Mouse (Mus musculus): ENCODE measurements around the gene Cabp4. TPM values are rescaled to one million over a fixed set of nuclear protein-coding genes. Genes with fewer than 3 reads are reported as not detected.
"Not testable (repeated sequence)": the region's sequence is repeated elsewhere in the genome, so short reads cannot be mapped to it uniquely, and the experiment has no call there.

Cabp4 gene
- polyA plus RNA-seq, 1 experiment from 2014 or later = 0.06 TPM

GRCm38 (mm10) chr19:4126759-4127495 is 16.9 kb downstream of the Cabp4 start:
- H3K4me2 ChIP-seq = peak overlapping the region; percentile 76
- H3K9me3 ChIP-seq (replicated peaks) = no peaks in the 10 kb centered on the region
- peak overlapping the region; percentile 89 for H3K9ac ChIP-seq
- ATAC-seq = no peak
- H3K4me1 ChIP-seq = peaks cover 83% of the 10 kb centered on the region
- H3K27me3 ChIP-seq (replicated peaks) = no peaks in the 10 kb centered on the region
- peak overlapping the region; percentile 82 for H3K4me3 ChIP-seq
- H3K27ac ChIP-seq = peak overlapping the region; percentile 88
- H3K36me3 ChIP-seq = peaks cover 39% of the 10 kb centered on the region
- WGBS (ENCODE audit: insufficient replicate concordance) = 64% methylated on average over 7 of the region's 7 CpGs

DNA sequence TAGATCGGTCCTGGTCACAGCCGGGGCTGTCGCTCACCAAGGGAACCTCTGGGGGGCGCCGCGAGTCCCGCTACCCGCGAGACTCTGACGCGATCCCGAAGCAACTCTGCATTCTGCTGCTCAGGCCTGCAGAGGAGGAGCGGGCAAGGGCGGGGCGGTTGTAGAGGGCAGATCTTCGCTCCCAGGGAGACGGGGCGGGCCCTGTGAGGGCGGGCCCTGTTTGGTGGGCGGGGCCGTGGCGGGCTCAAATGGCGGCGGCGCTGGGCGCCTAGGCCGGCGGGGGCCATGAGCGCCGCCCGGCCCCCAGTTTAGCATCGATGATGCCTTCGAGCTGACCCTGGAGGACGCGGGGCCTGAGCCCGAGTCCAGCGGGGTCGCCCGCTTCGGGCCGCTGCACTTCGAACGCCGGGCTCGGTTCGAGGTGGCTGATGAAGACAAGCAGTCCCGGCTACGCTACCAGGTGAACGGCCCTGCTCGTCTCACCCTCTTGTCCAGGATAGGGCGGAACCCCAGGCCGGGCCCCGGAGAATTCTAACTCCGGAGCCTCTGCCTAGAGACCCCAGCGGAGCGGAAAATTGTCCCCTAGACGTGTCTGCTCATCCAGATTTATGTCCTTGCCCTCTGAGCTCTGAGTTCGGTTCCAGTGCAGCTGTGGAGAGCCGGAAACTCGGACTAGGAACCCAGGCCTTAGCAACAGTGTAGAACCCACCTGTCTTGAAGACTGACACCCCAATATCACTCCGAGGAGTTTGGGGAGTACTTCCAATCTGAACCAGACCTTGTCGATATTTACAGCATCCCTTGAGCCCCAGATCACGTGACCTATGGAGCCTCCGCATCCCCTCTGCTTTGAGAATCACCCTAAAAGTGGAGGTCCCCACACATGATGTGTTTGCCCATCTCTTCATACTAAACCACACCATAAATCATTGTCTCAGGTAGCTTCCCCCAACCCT is 17.8 kb downstream of the Cabp4 start, which contains the start of gene Aip:
Gene Aip (minus strand): TSS at position 118 of the 956 bp plus-strand sequence.
- peak; percentile 92 for ATAC-seq
- Histone ChIP-seq H3K9ac (peak within 1 kb of the TSS; percentile 89), H3K4me1 (peaks cover 80% of the 10 kb centered on the region), H3K4me3 (peak within 1 kb of the TSS; percentile 82), H3K9me3 (replicated peaks) (no peaks in the 10 kb centered on the region), H3K27ac (peak within 1 kb of the TSS; percentile 88), H3K36me3 (peaks cover 30% of the 10 kb centered on the region), H3K4me2 (peak within 1 kb of the TSS; percentile 76), H3K27me3 (replicated peaks) (no peaks in the 10 kb centered on the region)
- 2% methylated on average over 64 of the region's 64 CpGs for WGBS (ENCODE audit: insufficient replicate concordance)

GRCm38 (mm10) chr19:4125268-4125667 is 18.6 kb downstream of the Cabp4 start:
- peak overlapping the region; percentile 76 for H3K4me2 ChIP-seq
- peaks cover 27% of the 10 kb centered on the region for H3K36me3 ChIP-seq
- H3K4me1 ChIP-seq = peaks cover 80% of the 10 kb centered on the region
- H3K27me3 ChIP-seq (replicated peaks); H3K9me3 ChIP-seq (replicated peaks): not testable (repeated sequence)
- 37% methylated on average over 3 of the region's 4 CpGs for WGBS (ENCODE audit: insufficient replicate concordance)
- H3K27ac ChIP-seq = peak overlapping the region; percentile 85
- peak; percentile 11; the same call in 1 of the 2 replicates for ATAC-seq
- peak overlapping the region; percentile 82 for H3K4me3 ChIP-seq
- H3K9ac ChIP-seq = peak overlapping the region; percentile 89

- no peaks in the 10 kb centered on the region for H3K9me3 ChIP-seq (replicated peaks)
- H3K36me3 ChIP-seq = peaks cover 20% of the 10 kb centered on the region
- ATAC-seq = no peak
- H3K27ac ChIP-seq = peak overlapping the region; percentile 85
- no peaks in the 10 kb centered on the region for H3K27me3 ChIP-seq (replicated peaks)
- H3K9ac ChIP-seq = peak overlapping the region; percentile 25
- H3K4me3 ChIP-seq = no peak overlapping the region
- WGBS (ENCODE audit: insufficient replicate concordance) = 79% methylated on average over 4 of the region's 4 CpGs
- peaks cover 80% of the 10 kb centered on the region for H3K4me1 ChIP-seq
- H3K4me2 ChIP-seq = peak overlapping the region; percentile 76
These were observed 19.4 kb downstream of the Cabp4 start for GRCm38 (mm10) chr19:4124432-4124831.

GRCm38 (mm10) chr19:4122411-4123370 is 21.1 kb downstream of the Cabp4 start:
- Histone ChIP-seq H3K27ac (peak overlapping the region; percentile 85), H3K4me2 (peak overlapping the region; percentile 45), H3K9ac (peak overlapping the region; percentile 53), H3K27me3 (replicated peaks) (no peaks in the 10 kb centered on the region), H3K4me3 (no peak overlapping the region), H3K4me1 (peaks cover 74% of the 10 kb centered on the region), H3K9me3 (replicated peaks) (no peaks in the 10 kb centered on the region), H3K36me3 (peaks cover 12% of the 10 kb centered on the region)
- no peak for ATAC-seq
- 42% methylated on average over 7 of the region's 7 CpGs for WGBS (ENCODE audit: insufficient replicate concordance)

DNA sequence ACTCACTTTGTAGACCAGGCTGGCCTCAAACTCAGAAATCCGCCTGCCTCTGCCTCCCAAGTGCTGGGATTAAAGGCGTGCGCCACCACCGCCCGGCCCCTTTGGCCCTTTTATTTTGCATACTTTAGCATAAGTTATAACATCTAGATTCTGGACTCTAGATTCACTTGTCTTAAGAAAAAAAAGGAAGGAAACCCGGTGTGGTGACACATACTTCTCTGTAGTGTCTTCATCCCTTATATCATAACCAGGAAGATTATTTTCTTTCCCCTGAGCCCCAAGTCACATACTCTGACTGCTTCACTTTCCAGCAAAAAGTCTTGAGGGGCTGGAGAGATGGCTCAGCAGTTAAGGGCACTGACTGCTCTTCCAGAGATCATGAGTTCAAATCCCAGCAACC is 21.9 kb downstream of the Cabp4 start:
- 34% methylated on average over 6 of the region's 6 CpGs for WGBS (ENCODE audit: insufficient replicate concordance)
- not testable (repeated sequence) for H3K27me3 ChIP-seq (replicated peaks); ATAC-seq

DNA sequence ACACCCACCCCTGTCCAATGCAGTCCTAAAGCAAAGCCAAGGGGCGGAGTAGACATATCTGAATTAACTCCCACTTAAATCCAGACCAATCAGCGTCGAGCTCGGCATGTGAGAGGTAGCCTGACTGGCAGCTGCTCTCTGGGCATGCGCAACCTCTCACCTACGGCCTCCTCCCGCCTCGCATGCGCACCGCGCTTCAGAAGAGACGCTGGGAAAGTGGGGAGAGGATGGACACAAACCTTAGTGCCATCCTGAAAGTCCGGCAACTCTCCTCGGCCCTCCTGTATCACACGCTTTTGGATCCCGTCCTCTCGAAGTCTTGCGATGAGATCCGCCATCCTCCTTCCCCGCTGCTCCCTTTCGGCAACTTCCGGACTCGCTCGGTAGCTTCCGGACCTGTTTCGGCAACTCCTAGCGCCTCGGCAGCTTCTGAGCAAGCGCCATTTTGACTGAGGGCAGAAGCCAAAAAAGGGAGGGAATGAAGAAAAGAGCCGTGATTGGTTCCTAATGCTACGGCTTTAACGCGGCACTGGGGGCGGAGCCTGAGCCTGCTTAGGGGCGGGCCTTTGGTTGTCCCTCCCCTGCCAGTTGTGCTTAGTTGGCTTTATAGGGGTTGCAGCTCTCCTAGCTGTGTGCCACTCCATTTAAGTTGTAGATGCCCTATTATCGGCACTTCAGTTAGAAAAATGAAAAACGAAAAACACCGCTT is 22.6 kb downstream of the Cabp4 start:
- peak overlapping the region; percentile 51 for H3K4me3 ChIP-seq
- H3K27ac ChIP-seq = peak overlapping the region; percentile 85
- H3K36me3 ChIP-seq = peaks cover 22% of the 10 kb centered on the region
- peaks cover 60% of the 10 kb centered on the region for H3K4me1 ChIP-seq
- no peaks in the 10 kb centered on the region for H3K27me3 ChIP-seq (replicated peaks)
- peak; percentile 69 for ATAC-seq
- peak overlapping the region; percentile 70 for H3K4me2 ChIP-seq
- WGBS (ENCODE audit: insufficient replicate concordance) = 3% methylated on average over 38 of the region's 38 CpGs
- H3K9me3 ChIP-seq (replicated peaks) = no peaks in the 10 kb centered on the region
- H3K9ac ChIP-seq = peak overlapping the region; percentile 53

More for the DNA sequence above, 21.9 kb downstream of the Cabp4 start:
- 0 out of 2 replicates have a peak overlapping the region, but pooled peaks have one; percentile 36 for H3K9ac ChIP-seq
- peak overlapping the region; percentile 70 for H3K4me2 ChIP-seq
- H3K4me1 ChIP-seq = peaks cover 66% of the 10 kb centered on the region
- H3K36me3 ChIP-seq = peaks cover 16% of the 10 kb centered on the region
- H3K4me3 ChIP-seq; H3K9me3 ChIP-seq (replicated peaks): not testable (repeated sequence)
- peak overlapping the region; percentile 85 for H3K27ac ChIP-seq

DNA sequence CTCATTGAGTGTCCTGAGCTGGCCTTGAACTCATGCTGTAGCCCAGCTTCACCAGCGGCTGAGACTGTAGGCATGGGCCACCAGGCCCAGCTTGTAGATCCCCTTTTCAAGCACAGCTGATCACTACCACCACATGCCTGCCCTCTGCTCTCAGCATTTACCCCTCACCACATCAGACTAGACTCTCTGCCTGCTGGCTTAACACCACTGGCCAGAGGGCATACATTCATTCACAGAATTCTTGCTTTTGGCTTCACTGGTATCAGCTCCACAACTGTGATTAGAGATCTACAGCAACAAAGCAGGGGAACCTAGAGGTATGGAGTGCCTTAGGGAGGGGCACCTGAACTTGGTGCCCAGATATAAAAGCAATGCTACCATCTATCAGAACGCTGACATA is 23.3 kb downstream of the Cabp4 start:
- peak overlapping the region; percentile 51; the same call in 1 of the 2 replicates for H3K4me3 ChIP-seq
- 85% methylated on average over 2 of the region's 2 CpGs for WGBS (ENCODE audit: insufficient replicate concordance)
- H3K4me2 ChIP-seq = peak overlapping the region; percentile 70
- H3K27ac ChIP-seq = 0 out of 2 replicates have a peak overlapping the region, but pooled peaks have one; percentile 14
- H3K4me1 ChIP-seq = peaks cover 59% of the 10 kb centered on the region
- H3K36me3 ChIP-seq = peaks cover 30% of the 10 kb centered on the region
- ATAC-seq = no peak
- H3K9me3 ChIP-seq (replicated peaks) = no peaks in the 10 kb centered on the region
- H3K27me3 ChIP-seq (replicated peaks) = no peaks in the 10 kb centered on the region
- no peak overlapping the region for H3K9ac ChIP-seq

- H3K9ac ChIP-seq = no peak overlapping the region
- H3K9me3 ChIP-seq (replicated peaks) = no peaks in the 10 kb centered on the region
- no peak overlapping the region for H3K27ac ChIP-seq
- 61% methylated on average over 6 of the region's 6 CpGs for WGBS (ENCODE audit: insufficient replicate concordance)
- no peaks in the 10 kb centered on the region for H3K27me3 ChIP-seq (replicated peaks)
- peaks cover 36% of the 10 kb centered on the region for H3K36me3 ChIP-seq
- peak overlapping the region; percentile 70; the same call in 1 of the 2 replicates for H3K4me2 ChIP-seq
- no peak overlapping the region for H3K4me3 ChIP-seq
- peaks cover 53% of the 10 kb centered on the region for H3K4me1 ChIP-seq
- ATAC-seq = no peak
These were observed 23.9 kb downstream of the Cabp4 start for GRCm38 (mm10) chr19:4119716-4120487.

DNA sequence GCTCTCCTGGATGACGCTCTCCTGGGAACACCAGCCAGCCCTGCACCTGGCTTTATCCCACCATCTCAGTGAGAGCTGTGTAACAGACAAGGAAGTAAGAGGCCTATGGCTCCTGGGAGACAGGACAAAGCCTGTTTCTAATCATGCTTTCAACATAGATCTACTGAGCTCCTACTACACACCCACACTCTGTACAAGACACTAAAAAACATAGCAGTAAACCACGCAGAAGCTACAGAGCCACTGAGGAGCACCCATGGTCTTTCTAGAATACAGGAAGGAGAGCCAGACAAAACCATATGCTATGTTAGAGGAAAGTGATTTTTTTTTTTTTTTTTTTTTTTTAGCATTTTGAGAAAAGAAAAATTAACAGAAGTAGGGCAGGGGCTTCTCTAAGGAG is 25.5 kb downstream of the Cabp4 start:
- Histone ChIP-seq H3K27me3 (replicated peaks) (no peaks in the 10 kb centered on the region), H3K27ac (no peak overlapping the region), H3K36me3 (peaks cover 48% of the 10 kb centered on the region), H3K9ac (no peak overlapping the region), H3K4me1 (peaks cover 52% of the 10 kb centered on the region), H3K9me3 (replicated peaks) (no peaks in the 10 kb centered on the region), H3K4me2 (no peak overlapping the region), H3K4me3 (no peak overlapping the region)
- ATAC-seq = no peak
- WGBS (ENCODE audit: insufficient replicate concordance) = 84% methylated on average over 2 of the region's 2 CpGs

All from liver, embryonic 12.5 days (tissue).